Mouse (Mus musculus): ENCODE results near the gene Mdm2. TPM values are rescaled to one million over a fixed set of nuclear protein-coding genes. Genes with fewer than 3 reads are reported as not detected.

The Mdm2 gene
- total and polyA plus RNA-seq, 3 experiments = 24.5 to 51.8 (median 50.1) TPM

DNA sequence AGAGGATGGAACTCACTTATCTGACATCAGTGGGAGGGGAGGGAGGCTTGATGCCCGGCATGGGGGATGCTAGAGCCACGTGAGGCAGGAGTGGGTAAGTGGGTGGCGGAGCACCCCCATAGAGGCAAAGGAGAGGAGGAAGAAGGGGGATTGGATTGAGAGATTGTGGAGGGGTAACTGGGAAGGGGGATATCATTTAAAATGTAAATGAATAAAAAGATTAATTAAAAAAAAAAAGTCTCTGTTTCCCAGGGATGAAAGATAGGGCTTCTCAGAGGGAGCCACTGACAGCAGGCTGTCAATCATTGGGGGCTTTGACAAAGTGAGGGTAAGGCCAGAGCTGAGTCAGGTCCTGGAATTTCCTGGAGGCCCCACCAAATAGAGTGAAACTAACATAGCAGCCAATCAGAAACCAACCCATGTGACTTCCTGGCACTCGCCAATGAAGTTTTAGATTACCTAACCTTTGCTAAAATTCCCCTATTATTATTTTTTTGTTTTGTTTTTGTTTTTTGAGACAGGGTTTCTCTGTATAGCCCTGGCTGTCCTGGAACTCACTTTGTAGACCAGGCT lies 4.5 kb upstream of the Mdm2 start:
- intact Hi-C loops (cut with DNase I) = no loop called here
- no peak overlapping the region for H3K27ac ChIP-seq
- no peaks in the 10 kb centered on the region for H3K27me3 ChIP-seq (ENCODE audit: control insufficient read depth, insufficient read depth, low read length)
- H3K9ac ChIP-seq (ENCODE audit: low read depth, low read length) = no peak overlapping the region
- no peaks in the 10 kb centered on the region for H3K36me3 ChIP-seq (ENCODE audit: control insufficient read depth, insufficient read depth, low read length)
- no peak for DNase-seq
- 63% methylated on average over 4 of the region's 4 CpGs for WGBS
- TF ChIP-seq EP300 (IDR thresholded peaks at IDR 0.05; ENCODE audit: insufficient read depth, low read depth, low read length) (no peak), CTCF (IDR thresholded peaks at IDR 0.05) (no peak), POLR2A (IDR thresholded peaks at IDR 0.05; ENCODE audit: insufficient read depth, low read depth, low read length) (no peak)
- peaks cover 5% of the 10 kb centered on the region for H3K4me1 ChIP-seq (ENCODE audit: control insufficient read depth, insufficient read depth, low read length)
- H3K79me2 ChIP-seq (replicated peaks; ENCODE audit: control insufficient read depth, insufficient read depth, low read length) = no peaks in the 10 kb centered on the region
- H3K4me3 ChIP-seq = no peak overlapping the region

DNA sequence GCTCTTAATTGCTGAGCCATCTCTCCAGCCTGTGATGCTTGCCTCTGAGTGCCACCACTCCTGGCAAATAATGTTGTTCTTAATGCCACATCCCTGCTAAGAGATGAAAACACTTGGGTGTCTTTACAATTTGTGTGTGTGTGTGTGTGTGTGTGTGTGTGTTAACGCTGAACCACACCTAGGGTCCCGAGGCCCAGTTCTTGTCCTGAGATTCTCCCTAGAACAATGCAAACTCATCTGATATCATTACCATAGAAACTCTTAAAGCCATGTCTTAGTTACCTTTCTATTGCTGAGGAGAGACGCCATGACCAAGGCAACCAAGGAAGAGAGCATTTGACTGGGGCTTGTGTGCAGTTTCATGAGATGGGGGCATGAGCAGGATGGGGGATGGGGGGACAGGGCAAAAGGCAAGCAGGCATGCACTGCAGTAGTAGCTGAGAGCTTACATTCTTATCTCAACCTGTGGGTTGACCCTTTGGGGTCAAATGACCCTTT lies 3.5 kb upstream of the Mdm2 start:
- Histone ChIP-seq H3K4me3 (no peak overlapping the region), H3K27ac (no peak overlapping the region), H3K36me3 (ENCODE audit: control insufficient read depth, insufficient read depth, low read length) (no peaks in the 10 kb centered on the region; the same call in 1 of the 2 replicates), H3K27me3 (ENCODE audit: control insufficient read depth, insufficient read depth, low read length) (no peaks in the 10 kb centered on the region), H3K4me1 (ENCODE audit: control insufficient read depth, insufficient read depth, low read length) (peaks cover 5% of the 10 kb centered on the region), H3K79me2 (replicated peaks; ENCODE audit: control insufficient read depth, insufficient read depth, low read length) (no peaks in the 10 kb centered on the region), H3K9ac (ENCODE audit: low read depth, low read length) (no peak overlapping the region)
- intact Hi-C loops (cut with DNase I) = no loop called here
- DNase-seq = no peak
- no peak for TF ChIP-seq POLR2A (IDR thresholded peaks at IDR 0.05; ENCODE audit: insufficient read depth, low read depth, low read length)
- WGBS = 89% methylated on average over 3 of the region's 3 CpGs

DNA sequence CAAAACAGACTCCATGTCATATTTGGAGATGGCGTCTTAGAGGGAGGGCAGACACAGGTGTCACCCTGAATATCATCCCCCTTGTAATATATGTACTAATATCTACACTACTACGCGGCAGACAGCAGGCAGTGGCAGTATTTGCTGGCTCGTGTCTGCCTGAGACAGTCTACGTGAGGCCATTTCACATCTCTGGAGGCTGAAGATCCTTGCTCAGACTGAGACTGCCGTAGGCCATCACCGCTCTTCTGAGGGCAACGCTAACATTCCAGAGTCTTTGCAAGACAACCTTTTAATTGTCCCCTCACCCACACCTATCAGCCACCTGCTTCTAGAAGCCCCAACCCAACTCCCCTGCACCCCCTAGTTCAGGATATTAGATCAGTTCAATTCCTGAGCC lies 2.9 kb upstream of the Mdm2 start:
- Histone ChIP-seq H3K27ac (no peak overlapping the region), H3K4me3 (no peak overlapping the region), H3K79me2 (replicated peaks; ENCODE audit: control insufficient read depth, insufficient read depth, low read length) (peaks cover 3% of the 10 kb centered on the region; the same call in 1 of the 2 replicates), H3K4me1 (ENCODE audit: control insufficient read depth, insufficient read depth, low read length) (peaks cover 7% of the 10 kb centered on the region), H3K9ac (ENCODE audit: low read depth, low read length) (no peak overlapping the region), H3K27me3 (ENCODE audit: control insufficient read depth, insufficient read depth, low read length) (no peaks in the 10 kb centered on the region), H3K36me3 (ENCODE audit: control insufficient read depth, insufficient read depth, low read length) (peaks cover 4% of the 10 kb centered on the region)
- DNase-seq = no peak
- TF ChIP-seq POLR2A (IDR thresholded peaks at IDR 0.05; ENCODE audit: insufficient read depth, low read depth, low read length) (no peak), EP300 (IDR thresholded peaks at IDR 0.05; ENCODE audit: insufficient read depth, low read depth, low read length) (no peak), CTCF (IDR thresholded peaks at IDR 0.05) (no peak)
- 94% methylated on average over 8 of the region's 8 CpGs for WGBS
- intact Hi-C loops (cut with DNase I) = no loop called here

DNA sequence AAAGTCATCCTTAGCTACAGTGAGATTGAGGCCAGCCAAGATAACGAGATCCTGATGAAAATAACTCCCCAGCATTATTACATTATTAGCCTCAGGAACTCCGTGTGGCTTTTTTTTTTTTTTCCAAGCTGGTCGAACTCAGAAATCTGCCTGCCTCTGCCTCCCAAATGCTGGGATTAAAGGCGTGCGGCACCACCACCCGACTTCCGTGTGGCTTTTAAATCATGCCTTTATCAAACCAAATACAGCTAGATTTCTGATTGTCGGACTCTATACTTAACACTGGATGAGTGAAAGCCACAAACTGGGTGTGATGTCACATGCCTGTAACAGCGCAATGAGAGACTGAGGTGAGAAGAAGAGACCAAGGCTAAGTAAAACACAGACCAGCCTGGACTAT lies 2.3 kb upstream of the Mdm2 start:
- Histone ChIP-seq H3K4me1 (ENCODE audit: control insufficient read depth, insufficient read depth, low read length) (peaks cover 7% of the 10 kb centered on the region), H3K27ac (no peak overlapping the region), H3K79me2 (replicated peaks; ENCODE audit: control insufficient read depth, insufficient read depth, low read length) (peaks cover 3% of the 10 kb centered on the region; the same call in 1 of the 2 replicates), H3K36me3 (ENCODE audit: control insufficient read depth, insufficient read depth, low read length) (peaks cover 4% of the 10 kb centered on the region), H3K4me3 (no peak overlapping the region), H3K27me3 (ENCODE audit: control insufficient read depth, insufficient read depth, low read length) (no peaks in the 10 kb centered on the region), H3K9ac (ENCODE audit: low read depth, low read length) (no peak overlapping the region)
- intact Hi-C loops (cut with DNase I) = no loop called here
- no peak for DNase-seq
- no peak for TF ChIP-seq EP300 (IDR thresholded peaks at IDR 0.05; ENCODE audit: insufficient read depth, low read depth, low read length)
- TF ChIP-seq POLR2A (IDR thresholded peaks at IDR 0.05; ENCODE audit: insufficient read depth, low read depth, low read length) = no peak
- TF ChIP-seq CTCF (IDR thresholded peaks at IDR 0.05) = no peak
- WGBS = 84% methylated on average over 9 of the region's 9 CpGs

DNA sequence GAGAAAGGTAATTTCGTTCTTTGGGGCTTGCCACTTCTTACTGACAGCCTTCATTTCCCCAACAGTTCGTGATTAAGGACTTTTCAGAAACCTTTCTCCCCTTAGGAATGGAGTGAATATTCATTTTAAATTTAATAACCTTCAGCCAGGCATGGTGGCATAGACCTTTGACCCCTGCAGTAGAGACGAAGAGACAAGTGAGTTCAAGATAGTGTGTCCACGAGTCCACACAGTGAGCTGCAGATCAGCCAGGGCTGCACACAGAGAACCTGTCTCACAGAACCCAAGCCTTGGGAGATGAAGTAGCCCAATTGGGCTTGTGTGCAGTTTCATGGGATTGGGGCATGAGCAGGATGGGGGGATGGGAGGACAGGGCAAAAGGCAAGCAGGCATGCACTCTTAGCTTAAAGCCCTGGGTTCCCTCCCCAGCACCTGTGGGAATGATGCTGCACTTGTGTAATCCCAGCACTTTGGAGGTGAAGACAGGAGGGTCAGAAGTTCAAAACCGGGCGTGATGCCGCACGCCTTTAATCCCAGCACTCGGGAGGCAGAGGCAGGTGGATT lies 1.7 kb upstream of the Mdm2 start:
- Histone ChIP-seq H3K27me3 (ENCODE audit: control insufficient read depth, insufficient read depth, low read length) (no peaks in the 10 kb centered on the region), H3K27ac (no peak overlapping the region), H3K36me3 (ENCODE audit: control insufficient read depth, insufficient read depth, low read length) (peaks cover 9% of the 10 kb centered on the region), H3K4me1 (ENCODE audit: control insufficient read depth, insufficient read depth, low read length) (peaks cover 4% of the 10 kb centered on the region), H3K4me3 (no peak overlapping the region), H3K9ac (ENCODE audit: low read depth, low read length) (no peak overlapping the region), H3K79me2 (replicated peaks; ENCODE audit: control insufficient read depth, insufficient read depth, low read length) (peaks cover 3% of the 10 kb centered on the region; the same call in 1 of the 2 replicates)
- TF ChIP-seq EP300 (IDR thresholded peaks at IDR 0.05; ENCODE audit: insufficient read depth, low read depth, low read length) (no peak), POLR2A (IDR thresholded peaks at IDR 0.05; ENCODE audit: insufficient read depth, low read depth, low read length) (no peak), CTCF (IDR thresholded peaks at IDR 0.05) (no peak)
- intact Hi-C loops (cut with DNase I) = no loop called here
- 86% methylated on average over 9 of the region's 9 CpGs for WGBS
- DNase-seq = no peak

DNA sequence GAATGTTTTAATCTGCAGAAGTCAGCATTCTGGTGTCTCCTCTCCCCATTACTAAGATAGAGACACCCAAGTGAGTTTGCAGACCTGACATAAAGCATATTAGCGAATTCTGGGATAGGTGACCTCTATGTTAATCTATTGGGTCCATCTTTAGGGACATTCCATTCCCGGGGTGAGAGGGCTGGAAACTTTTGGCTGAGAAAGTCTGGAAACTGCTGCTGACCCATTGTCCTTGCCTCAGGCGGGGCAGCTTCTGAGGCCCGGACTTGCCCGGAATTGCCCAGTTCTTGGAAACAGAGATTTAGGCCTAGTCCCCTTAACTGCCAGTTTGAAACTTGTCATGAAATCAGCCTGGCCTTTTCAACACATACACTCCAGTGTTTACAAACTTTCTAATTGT lies 850 bp upstream of the Mdm2 start:
- intact Hi-C loops (cut with DNase I) = loop anchor here (2.0 kb wide), 1 partner anchor 33 kb away; no protein-coding TSS in a partner anchor
- 45% methylated on average over 5 of the region's 5 CpGs for WGBS
- Histone ChIP-seq H3K27me3 (ENCODE audit: control insufficient read depth, insufficient read depth, low read length) (no peaks in the 10 kb centered on the region), H3K9ac (ENCODE audit: low read depth, low read length) (no peak overlapping the region), H3K27ac (peak overlapping the region; percentile 100), H3K36me3 (ENCODE audit: control insufficient read depth, insufficient read depth, low read length) (peaks cover 16% of the 10 kb centered on the region), H3K4me1 (ENCODE audit: control insufficient read depth, insufficient read depth, low read length) (peaks cover 8% of the 10 kb centered on the region), H3K4me3 (peak overlapping the region; percentile 97; the same call in 1 of the 2 replicates), H3K79me2 (replicated peaks; ENCODE audit: control insufficient read depth, insufficient read depth, low read length) (peaks cover 3% of the 10 kb centered on the region; the same call in 1 of the 2 replicates)
- DNase-seq = no peak
- TF ChIP-seq CTCF (IDR thresholded peaks at IDR 0.05) (no peak), EP300 (IDR thresholded peaks at IDR 0.05; ENCODE audit: insufficient read depth, low read depth, low read length) (no peak), POLR2A (IDR thresholded peaks at IDR 0.05; ENCODE audit: insufficient read depth, low read depth, low read length) (no peak)
